Mouse (Mus musculus): ENCODE measurements around the gene AI481877.

- no peak for TF ChIP-seq NANOG (IDR thresholded peaks at IDR 0.05; ENCODE audit: borderline replicate concordance, low read length)
- TF ChIP-seq CTCF (conservative IDR thresholded peaks at IDR 0.05; ENCODE audit: low read length), result no peak
- TF ChIP-seq POU5F1 (IDR thresholded peaks at IDR 0.05; ENCODE audit: borderline replicate concordance, low read length), result no peak
Observed at GRCm38 (mm10) chr4:59003806-59004200, 135.0 kb downstream of the AI481877 start.
